Mouse (Mus musculus) cerebellum, adult 2 months (tissue): ENCODE data around the gene Arid5b.

ENCODE experiments used
- CTCF ChIP-seq: fragments of 200-500 bp; IDR thresholded peaks from 2 replicates; pipeline ENCODE4 v1.5.1; 2011; ENCODE audit warnings: low read depth, mild to moderate bottlenecking, control low read depth, low read length, moderate library complexity, borderline replicate concordance; ENCODE audit not compliant: insufficient read depth
- POLR2A ChIP-seq: fragments of 200-500 bp; IDR thresholded peaks from 2 replicates; pipeline ENCODE4 v1.6.1; 2011; ENCODE audit warnings: low read length, control low read depth, borderline replicate concordance; ENCODE audit not compliant: insufficient read depth

DNA sequence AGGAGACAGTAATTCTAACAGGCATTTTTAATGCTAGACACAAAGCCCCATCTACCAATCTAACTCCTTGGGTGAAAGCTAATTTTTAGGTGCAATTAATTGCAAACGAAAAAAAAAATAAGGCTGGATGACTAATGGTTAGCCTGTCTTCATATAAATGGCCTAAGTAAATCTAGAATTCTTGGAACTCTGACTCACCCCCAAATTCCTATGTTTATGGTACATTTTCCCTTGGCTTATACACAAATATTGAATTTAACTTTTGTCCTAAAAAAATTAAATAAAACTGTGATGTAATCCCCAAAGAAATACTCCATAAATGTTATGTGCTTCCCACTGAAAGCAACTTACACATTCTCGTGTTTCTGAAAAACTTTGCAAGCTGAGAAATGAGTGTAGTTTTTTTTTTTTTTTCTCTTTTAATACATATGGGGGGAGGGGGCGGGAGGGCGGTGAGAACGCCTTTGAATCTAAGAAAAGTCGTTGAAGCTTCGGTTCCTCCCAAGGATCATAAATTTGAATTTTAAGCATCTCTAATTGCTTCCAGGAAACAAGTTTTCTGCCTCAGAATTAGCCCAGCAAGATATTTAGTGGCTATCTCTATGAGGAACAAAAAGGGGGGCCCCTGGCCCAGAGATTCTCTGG, 31.8 kb downstream of the Arid5b start:
- no peak for TF ChIP-seq CTCF
- no peak for TF ChIP-seq POLR2A
